Mouse (Mus musculus) c-Kit-negative CD71-positive TER-119-positive erythroid progenitor cells, embryonic 14.5 days (primary cell): ENCODE results near the gene Dhrs1.

Experiments used
- DNase-seq: peaks from one replicate; pipeline ENCODE4 v3.0.0-alpha.2; 2013; ENCODE audit warnings: low read depth, low spot score

The Dhrs1 gene

GRCm38 (mm10) chr14:55762001-55762821 lies 16.7 kb upstream of the Dhrs1 start:
- DNase-seq: no peak

DNA sequence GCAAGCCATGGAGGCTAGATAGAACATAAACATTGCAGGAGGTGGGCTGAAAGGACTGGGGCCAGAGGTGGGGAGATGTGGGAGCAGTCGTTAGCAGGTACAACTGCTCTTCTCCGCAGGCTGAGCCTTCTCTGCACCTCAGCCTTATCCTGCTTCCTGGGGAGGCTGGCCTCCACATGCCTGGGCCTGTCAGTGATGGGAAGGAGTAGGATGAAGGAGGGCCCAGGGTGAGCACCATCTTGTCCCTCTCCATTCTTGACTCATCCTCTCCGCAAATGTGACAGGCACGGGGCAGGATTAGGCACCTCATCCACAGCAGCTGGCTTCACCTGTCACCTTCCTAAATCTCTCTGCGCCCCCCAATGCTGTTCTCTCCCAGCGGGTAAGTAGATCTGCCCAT lies 15.7 kb upstream of the Dhrs1 start, which contains the start of gene Ltb4r2:
TSS of gene Ltb4r2 (plus strand) at position 266 of the 400 bp plus-strand sequence.
- no peak for DNase-seq

DNA sequence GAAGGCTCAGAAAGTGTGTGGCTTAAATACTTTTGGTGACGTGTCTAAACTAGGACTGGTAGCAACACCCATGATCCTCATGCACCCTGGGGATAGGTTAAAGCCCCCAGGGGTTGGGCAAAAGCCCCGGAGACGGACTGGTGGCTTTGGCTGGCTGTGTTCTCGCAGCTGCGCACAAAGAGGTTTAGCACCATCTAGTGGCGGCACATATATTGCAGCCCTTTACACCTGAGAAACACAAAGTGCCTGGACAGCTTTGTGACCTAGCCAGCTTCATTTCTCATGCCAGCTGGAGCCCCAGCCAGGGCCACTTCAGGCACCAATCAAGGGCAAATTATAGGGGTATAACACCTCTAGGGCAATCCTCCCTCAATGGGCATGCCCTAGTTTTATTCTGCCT lies 14.7 kb upstream of the Dhrs1 start:
- DNase-seq: peak; percentile 41

DNA sequence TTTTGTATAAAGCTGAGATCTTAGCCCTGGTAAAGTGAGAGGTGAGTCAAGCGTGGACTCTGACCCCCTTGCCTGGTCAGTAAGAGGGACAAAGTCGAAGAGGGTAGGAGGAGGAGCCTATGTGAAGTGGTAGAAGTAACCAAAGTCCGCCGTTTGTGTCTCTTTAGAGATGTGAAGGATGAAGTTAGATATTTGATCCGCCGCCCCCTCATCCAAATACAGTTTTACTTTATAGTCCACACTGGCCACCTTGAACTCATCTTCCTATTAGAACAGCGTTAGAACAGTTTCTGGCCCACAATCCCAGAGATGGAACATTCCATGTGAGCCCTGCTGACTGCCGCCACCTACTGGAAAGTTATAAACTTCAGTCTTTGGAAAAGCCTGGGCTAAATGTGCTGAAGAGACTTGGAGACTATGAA lies 12.9 kb upstream of the Dhrs1 start, which contains the start of gene Cideb:
TSS of gene Cideb (minus strand) at position 96 of the 422 bp plus-strand sequence.
- no peak for DNase-seq

GRCm38 (mm10) chr14:55757566-55757965 lies 12.1 kb upstream of the Dhrs1 start:
- no peak for DNase-seq

GRCm38 (mm10) chr14:55747051-55747847 lies 1.8 kb upstream of the Dhrs1 start:
- no peak for DNase-seq

DNA sequence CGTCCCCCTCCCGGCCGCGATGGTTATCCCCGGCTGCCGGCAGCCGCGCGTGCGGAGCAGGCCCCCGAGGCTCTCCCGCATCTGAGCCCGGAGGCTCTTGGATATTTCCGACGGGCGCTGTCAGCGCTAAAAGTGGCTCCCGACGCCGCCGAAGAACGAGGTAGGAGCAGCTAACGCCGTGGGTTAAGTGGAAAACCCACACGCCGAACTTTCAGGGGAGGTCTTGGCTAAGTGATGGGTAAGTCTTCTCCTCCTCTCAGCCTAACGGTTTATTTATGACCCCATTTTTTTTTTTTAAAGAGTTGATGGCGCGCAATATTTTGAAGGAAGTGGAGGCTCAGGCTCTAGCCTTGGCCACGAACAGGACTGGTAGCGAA lies 359 bp upstream of the Dhrs1 start:
- DNase-seq: no peak

DNA sequence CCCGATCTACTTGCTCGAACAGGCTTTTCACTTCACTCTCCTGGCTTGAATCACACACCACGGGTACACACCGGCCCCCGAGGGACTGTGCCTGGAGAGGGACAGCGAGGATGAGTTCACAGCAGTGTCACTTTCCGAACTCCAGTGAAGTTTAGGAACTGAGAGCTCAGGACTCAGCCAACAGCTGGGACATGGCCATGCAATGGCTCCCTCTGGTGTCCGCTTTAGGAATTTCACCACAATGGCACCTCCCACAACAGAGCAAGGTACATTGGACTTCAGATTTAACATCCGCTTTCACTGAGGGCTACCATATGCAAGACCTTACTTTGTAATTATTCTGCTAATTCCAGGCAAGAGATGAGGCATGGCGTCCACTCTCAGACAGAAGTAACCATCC lies 1.8 kb downstream of the Dhrs1 start:
- peak; percentile 71 for DNase-seq

DNA sequence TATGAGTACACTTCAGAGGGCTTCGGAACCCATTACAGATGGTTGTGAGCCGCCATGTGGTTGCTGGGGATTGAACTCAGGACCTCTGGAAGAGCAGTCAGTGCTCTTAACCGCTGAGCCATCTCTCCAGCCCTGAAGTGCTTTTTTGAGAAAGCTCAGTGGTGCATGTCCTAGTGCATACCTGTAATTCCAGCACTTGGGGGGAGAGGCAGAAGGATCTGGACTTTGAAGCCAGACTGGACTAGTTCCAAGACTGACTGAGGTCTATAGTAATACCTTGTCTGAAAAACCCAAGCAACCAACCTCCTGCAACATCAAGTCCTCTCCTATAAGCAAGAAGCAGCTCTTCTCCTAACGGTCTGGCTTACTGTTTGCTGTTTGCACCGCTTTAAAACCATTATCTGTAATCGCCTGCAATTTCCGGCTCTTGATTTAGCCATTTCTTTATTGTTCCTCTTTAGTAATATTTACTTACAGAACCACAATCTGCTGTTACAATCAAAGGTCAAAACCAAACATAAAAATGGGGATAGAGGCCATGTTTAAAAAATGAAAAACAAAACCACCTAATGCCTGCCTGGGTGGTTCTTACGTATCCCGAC lies 8.3 kb downstream of the Dhrs1 start:
- DNase-seq: no peak

GRCm38 (mm10) chr14:55735758-55736157 lies 9.7 kb downstream of the Dhrs1 start:
- no peak for DNase-seq

GRCm38 (mm10) chr14:55735334-55735733 lies 10.2 kb downstream of the Dhrs1 start:
- no peak for DNase-seq

DNA sequence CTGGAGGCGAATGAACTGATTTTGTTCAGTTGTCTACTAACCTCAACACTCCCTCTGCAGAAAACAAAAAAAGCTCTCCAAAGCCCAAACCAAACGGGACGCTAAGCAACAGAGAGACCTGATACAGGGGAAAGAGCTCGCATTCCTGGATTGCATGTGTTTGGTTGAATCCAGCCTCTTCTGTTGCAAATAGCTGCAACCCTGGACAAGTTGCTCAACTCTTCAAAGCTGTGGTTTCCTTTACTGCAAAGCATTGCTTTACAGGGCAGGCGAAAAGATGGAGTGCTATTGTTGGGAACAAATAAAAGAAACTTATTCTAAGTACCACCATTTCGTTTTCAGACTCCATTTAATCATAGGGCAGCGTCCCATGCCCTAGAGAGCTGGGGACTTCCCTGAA lies 10.6 kb downstream of the Dhrs1 start:
- no peak for DNase-seq

- DNase-seq: no peak
Observed at GRCm38 (mm10) chr14:55733889-55734288, 11.6 kb downstream of the Dhrs1 start.

- no peak for DNase-seq
Observed at GRCm38 (mm10) chr14:55730531-55731032, 14.9 kb downstream of the Dhrs1 start.

GRCm38 (mm10) chr14:55730116-55730515 lies 15.4 kb downstream of the Dhrs1 start:
- DNase-seq: no peak

DNA sequence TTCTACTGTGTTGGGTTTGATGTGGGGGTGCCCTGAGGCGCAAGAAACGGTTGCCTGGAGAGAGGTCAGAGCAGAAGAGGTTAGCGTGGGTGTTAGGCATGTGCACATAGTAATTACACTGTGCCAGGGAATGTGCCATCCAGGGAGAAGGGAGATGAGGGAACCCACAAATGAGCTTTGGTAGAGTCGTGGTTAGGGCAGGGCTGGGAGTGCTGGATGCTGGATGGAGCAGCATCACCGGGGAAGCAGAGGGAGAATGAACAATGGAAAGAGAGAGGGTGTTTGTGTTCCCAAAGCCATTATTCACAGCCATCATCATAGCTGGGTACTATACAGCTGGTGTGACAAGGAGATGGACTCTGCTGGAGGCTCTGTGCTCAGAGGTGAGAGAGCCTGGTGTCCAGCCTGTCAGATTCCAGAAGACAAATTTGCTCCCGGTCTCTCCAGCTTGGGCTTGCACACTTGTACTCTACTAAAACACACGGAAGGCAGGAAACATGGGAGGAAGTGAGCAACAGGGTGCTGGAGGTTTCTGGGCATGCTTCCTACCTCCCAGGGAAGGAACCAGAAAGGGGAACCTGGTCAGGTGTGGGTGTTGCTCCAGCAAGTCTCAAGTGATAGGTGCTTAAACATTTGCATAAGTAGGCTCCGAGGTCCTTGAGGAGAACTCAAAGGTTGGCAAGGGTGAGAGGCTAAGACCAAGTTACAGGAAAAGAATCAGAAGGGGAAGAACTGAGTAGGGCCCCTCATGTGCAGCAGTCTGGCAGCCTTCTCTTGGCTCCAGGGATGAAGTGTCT lies 17.4 kb downstream of the Dhrs1 start:
- no peak for DNase-seq

DNA sequence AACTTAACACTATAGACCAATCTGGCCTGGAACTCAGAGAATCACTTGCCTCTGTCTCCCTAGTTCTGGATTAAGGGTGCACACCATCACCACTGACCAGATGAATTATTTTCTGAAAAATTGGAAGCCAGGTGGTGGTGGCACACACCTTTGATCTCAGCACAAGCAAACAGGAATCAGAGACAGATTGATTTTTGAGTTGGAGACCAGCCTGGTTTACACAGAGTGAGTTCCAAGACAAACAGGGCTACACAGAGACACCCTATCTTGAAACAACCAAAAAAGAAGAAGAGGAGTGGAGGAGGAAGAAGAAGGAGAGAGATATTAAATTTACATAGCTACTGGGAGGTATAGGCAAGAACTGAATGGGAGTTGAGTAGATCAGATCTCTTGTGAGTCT lies 19.2 kb downstream of the Dhrs1 start:
- DNase-seq: no peak

GRCm38 (mm10) chr14:55724411-55724871 lies 21.0 kb downstream of the Dhrs1 start:
- DNase-seq: no peak

DNA sequence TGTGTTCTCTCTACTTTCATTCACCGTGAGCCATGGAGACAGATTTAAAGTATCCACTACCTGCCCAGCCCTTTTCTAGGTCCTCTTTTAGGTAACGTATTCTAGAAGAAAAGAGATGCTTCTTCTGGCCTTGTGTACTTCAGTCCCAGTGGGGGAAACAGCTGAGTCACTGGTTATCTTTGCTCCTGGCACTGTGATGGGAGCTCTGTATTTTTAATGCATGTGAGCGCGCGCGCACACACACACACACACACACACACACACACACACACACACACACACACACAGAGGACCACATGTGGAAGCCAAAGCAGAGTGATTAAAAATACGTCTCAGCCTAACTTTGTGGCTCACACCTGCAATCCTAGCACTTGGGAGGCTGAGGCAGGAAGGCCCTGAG lies 22.1 kb downstream of the Dhrs1 start:
- DNase-seq: no peak

DNA sequence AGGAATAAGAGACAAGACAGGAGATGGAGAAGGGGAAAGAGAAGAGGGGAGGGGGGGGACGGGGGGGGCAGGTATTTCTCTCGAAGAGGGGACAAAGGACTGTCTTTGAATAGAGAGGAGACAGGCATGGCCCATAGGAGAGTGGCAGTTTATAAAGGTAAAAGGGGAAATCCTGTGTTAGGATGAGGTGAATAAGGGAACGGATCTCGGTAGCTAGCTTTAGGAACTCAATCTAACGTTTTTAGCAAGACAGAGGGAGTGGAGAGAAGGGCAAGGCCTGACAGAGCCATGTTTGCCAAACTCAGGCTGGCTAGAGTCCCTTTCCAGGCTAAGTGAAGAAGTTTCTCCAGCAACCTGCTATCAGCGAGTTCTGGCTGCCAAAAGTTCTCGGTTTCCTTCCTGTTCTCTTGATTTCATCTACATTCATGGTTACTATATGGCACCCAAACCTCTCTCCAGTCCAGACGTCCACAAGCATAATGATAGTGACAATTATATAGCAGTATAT lies 23.0 kb downstream of the Dhrs1 start:
- no peak for DNase-seq
